Mouse (Mus musculus): Measurements from ENCODE around the gene Tyro3. TPM values are rescaled to one million over a fixed set of nuclear protein-coding genes. Genes with fewer than 3 reads are reported as not detected.
A peak's percentile ranks its signal among the peaks of the same experiment; 100 is the strongest.

Gene Tyro3
- polyA plus RNA-seq, 2 experiments: 28.5 to 44.2 TPM

DNA sequence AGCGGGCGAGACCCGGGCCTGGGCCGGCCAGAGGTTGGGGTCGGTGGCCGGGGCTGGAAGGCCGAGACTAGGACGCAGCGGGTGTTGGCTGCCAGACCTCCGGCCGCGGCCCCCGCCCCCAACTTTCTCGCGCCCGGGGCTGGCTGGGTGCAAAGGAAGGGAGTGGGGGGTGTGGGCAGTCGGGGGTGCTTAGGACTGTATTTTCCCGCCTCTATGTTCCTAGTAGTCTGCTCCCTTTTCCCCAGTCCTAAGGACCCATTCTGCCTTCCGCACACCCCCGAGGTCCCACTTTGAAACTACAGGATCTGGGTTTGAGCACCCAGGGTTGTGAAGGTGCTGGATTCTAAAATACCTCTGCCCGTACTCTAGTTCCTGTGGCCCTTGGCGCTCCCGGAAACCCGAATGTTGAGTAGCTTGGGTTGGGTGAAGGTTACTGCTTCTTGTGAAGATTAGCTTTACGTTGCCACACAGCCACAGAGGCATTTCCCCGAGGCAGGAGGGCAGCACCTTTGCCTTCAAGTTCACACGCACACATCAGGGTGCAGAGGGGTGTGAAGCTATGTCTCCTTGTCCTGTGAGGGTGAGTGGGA, 2.5 kb downstream of the Tyro3 start:
- peaks cover 25% of the 10 kb centered on the region; the same call in 1 of the 2 replicates for H3K36me3 ChIP-seq (ENCODE audit: control insufficient read depth, insufficient read depth, low read length)
- peak overlapping the region; percentile 52 for H3K27ac ChIP-seq (replicated peaks; ENCODE audit: low read depth, low read length)
- 0% methylated on average over 17 of the region's 27 CpGs for WGBS
- H3K9ac ChIP-seq (ENCODE audit: low read depth, low read length, severe bottlenecking): peak overlapping the region; percentile 87
- no peaks in the 10 kb centered on the region for H3K27me3 ChIP-seq (ENCODE audit: control insufficient read depth, insufficient read depth, low read length)
- no peaks in the 10 kb centered on the region for H3K9me3 ChIP-seq (ENCODE audit: control insufficient read depth, low read length)
- no peak for DNase-seq (ENCODE audit: low spot score)
- no peak for TF ChIP-seq POLR2A (IDR thresholded peaks at IDR 0.05; ENCODE audit: borderline replicate concordance, extremely low read depth, insufficient read depth, insufficient read length)
- H3K4me2 ChIP-seq (replicated peaks; ENCODE audit: low read depth, low read length, severe bottlenecking): peak overlapping the region; percentile 83
- peak overlapping the region; percentile 85 for H3K4me3 ChIP-seq (replicated peaks; ENCODE audit: low read length)
- ATAC-seq (ENCODE audit: low FRiP score, low read depth): peak; percentile 28
- peaks cover 24% of the 10 kb centered on the region; the same call in 1 of the 2 replicates for H3K4me1 ChIP-seq (ENCODE audit: control insufficient read depth, insufficient read depth, low read length)

DNA sequence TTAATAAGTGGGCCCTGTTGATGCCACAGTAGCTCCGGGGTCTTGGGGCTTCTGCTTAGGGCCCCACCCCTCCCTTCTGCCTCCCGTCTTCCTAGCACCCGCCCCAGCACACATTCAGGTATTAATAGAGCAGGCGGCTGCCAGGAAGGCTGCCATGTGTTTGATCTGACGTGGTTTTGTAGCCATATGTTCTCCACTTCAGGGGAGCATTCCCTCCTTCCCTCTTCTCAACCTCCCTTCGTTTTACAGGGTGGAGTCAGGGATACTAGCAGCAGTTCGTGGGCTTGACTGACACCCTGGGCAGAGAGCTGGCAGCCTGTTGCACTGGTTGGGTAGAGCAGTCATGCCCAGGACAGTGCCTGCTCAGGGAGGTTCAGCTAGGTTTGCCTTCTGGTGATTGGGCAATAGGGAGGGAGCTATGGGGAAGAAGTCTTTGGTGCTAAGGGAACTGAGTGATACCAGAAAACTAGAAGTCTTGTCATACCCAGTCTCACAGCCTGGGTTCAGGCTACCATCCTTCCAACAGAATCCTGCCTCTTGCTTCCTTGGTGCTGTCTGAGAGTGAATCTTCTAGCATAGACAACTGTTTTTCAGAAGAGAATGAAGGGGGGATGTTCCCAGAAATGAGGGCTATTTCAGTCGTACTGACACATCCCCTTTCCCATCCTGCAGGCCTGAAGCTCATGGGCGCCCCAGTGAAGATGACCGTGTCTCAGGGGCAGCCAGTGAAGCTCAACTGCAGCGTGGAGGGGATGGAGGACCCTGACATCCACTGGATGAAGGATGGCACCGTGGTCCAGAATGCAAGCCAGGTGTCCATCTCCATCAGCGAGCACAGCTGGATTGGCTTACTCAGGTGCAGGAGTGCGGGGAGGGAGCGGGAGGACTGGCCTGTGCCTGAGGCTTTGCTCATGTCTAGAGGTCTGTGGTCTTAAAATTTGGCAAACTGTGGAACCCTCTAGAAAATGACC, 3.6 kb downstream of the Tyro3 start:
- no peak for TF ChIP-seq POLR2A (IDR thresholded peaks at IDR 0.05; ENCODE audit: borderline replicate concordance, extremely low read depth, insufficient read depth, insufficient read length)
- WGBS: 40% methylated on average over 15 of the region's 15 CpGs
- Histone ChIP-seq H3K4me3 (replicated peaks; ENCODE audit: low read length) (peak overlapping the region; percentile 85), H3K4me2 (replicated peaks; ENCODE audit: low read depth, low read length, severe bottlenecking) (peak overlapping the region; percentile 83), H3K27ac (replicated peaks; ENCODE audit: low read depth, low read length) (no peak overlapping the region), H3K9ac (ENCODE audit: low read depth, low read length, severe bottlenecking) (peak overlapping the region; percentile 87; the same call in 1 of the 2 replicates), H3K4me1 (ENCODE audit: control insufficient read depth, insufficient read depth, low read length) (peaks cover 24% of the 10 kb centered on the region; the same call in 1 of the 2 replicates), H3K36me3 (ENCODE audit: control insufficient read depth, insufficient read depth, low read length) (peaks cover 33% of the 10 kb centered on the region), H3K27me3 (ENCODE audit: control insufficient read depth, insufficient read depth, low read length) (no peaks in the 10 kb centered on the region), H3K9me3 (ENCODE audit: control insufficient read depth, low read length) (no peaks in the 10 kb centered on the region)
- DNase-seq (ENCODE audit: low spot score) (no peak), ATAC-seq (ENCODE audit: low FRiP score, low read depth) (no peak)

DNA sequence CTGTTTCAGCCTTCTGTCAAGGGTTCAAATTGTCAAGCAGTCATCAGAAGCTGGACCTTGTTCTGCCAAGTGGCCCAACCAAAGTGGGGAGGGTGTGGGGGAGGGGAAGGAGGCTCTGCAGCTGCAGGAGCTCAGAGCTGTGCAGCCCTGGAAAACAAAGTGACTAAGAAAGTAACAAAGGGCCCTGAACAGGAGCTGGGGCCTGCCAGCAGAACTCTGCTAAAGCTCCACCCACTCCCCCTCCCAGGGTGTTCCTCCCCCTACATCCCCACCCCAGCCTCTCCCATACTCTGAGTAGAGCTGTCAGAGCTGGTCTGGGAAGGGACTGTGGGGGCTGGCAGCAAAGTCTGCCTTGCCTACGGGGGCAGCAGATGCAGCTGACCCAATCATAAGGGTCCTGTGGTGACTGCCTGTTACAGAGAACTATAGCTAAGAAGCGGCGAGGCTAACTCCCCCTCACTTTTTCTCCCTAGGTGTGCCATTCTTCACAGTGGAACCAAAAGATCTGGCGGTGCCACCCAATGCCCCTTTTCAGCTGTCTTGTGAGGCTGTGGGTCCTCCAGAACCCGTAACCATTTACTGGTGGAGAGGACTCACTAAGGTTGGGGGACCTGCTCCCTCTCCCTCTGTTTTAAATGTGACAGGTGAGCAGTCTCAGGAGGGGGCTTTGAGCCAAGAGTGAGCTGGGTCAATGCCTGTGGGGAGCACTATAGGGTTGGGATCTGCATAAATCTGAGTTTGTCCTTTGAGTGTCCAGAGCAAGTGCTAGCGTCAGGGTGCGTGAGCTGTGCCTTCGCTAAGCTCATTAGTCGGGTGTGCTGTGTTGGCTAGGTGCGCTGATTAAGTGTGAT, 5.5 kb downstream of the Tyro3 start:
- peaks cover 38% of the 10 kb centered on the region for H3K36me3 ChIP-seq (ENCODE audit: control insufficient read depth, insufficient read depth, low read length)
- no peaks in the 10 kb centered on the region for H3K27me3 ChIP-seq (ENCODE audit: control insufficient read depth, insufficient read depth, low read length)

DNA sequence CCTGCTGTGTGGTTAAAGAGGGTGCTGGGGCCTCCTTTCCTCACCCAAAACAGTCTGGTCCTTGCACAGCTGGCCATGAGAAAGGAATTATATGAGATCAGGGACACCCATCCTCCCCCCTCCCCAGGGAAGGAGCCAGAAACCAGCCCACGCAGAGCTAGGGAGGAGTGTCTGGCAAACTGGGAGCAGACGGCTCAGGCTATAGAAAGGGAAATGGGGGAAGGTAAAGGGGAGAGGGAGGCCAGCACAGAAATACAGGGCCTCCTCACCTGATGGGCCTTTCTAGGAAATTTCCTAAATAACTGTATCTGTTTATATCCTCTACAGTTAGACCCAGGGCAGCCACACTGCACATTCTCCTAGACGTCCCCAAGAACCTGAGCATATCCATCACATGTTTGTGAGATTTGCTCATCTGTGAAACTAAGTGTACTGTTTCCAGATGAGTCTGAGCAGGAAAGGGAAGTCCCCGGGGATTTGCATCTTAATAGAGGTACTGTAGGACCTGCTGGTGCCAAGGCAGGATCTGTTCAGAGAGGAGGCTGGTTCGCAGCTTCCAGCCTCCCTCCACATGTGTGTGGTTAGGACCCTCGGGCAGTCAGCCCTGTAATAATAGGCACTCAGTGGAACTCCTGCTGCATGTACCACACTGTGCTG, 6.2 kb downstream of the Tyro3 start:
- ATAC-seq (ENCODE audit: low FRiP score, low read depth) (no peak), DNase-seq (ENCODE audit: low spot score) (peak; percentile 18)
- Histone ChIP-seq H3K4me2 (replicated peaks; ENCODE audit: low read depth, low read length, severe bottlenecking) (no peak overlapping the region), H3K9me3 (ENCODE audit: control insufficient read depth, low read length) (no peaks in the 10 kb centered on the region), H3K4me1 (ENCODE audit: control insufficient read depth, insufficient read depth, low read length) (peaks cover 24% of the 10 kb centered on the region; the same call in 1 of the 2 replicates), H3K36me3 (ENCODE audit: control insufficient read depth, insufficient read depth, low read length) (peaks cover 45% of the 10 kb centered on the region), H3K27me3 (ENCODE audit: control insufficient read depth, insufficient read depth, low read length) (no peaks in the 10 kb centered on the region), H3K4me3 (replicated peaks; ENCODE audit: low read length) (no peak overlapping the region), H3K9ac (ENCODE audit: low read depth, low read length, severe bottlenecking) (no peak overlapping the region; the same call in 1 of the 2 replicates), H3K27ac (replicated peaks; ENCODE audit: low read depth, low read length) (no peak overlapping the region)
- 27% methylated on average over 6 of the region's 6 CpGs for whole genome bisulfite sequencing
- TF ChIP-seq POLR2A (IDR thresholded peaks at IDR 0.05; ENCODE audit: borderline replicate concordance, extremely low read depth, insufficient read depth, insufficient read length): no peak

More for the DNA sequence above, 5.5 kb downstream of the Tyro3 start:
- 48% methylated on average over 10 of the region's 10 CpGs for WGBS
- DNase-seq (ENCODE audit: low spot score) (peak; percentile 38), ATAC-seq (ENCODE audit: low FRiP score, low read depth) (no peak)
- Histone ChIP-seq H3K4me1 (ENCODE audit: control insufficient read depth, insufficient read depth, low read length) (peaks cover 24% of the 10 kb centered on the region; the same call in 1 of the 2 replicates), H3K27ac (replicated peaks; ENCODE audit: low read depth, low read length) (no peak overlapping the region), H3K9ac (ENCODE audit: low read depth, low read length, severe bottlenecking) (no peak overlapping the region), H3K9me3 (ENCODE audit: control insufficient read depth, low read length) (no peaks in the 10 kb centered on the region), H3K4me2 (replicated peaks; ENCODE audit: low read depth, low read length, severe bottlenecking) (no peak overlapping the region), H3K4me3 (replicated peaks; ENCODE audit: low read length) (no peak overlapping the region)
- no peak for TF ChIP-seq POLR2A (IDR thresholded peaks at IDR 0.05; ENCODE audit: borderline replicate concordance, extremely low read depth, insufficient read depth, insufficient read length)
